Mouse (Mus musculus): Measurements from ENCODE around the gene Ankrd28. TPM values are rescaled to one million over a fixed set of nuclear protein-coding genes. Genes with fewer than 3 reads are reported as not detected.
"Not testable (repeated sequence)": the region's sequence is repeated elsewhere in the genome, so short reads cannot be mapped to it uniquely, and the experiment has no call there.

Gene Ankrd28
- polyA plus RNA-seq, 1 experiment from 2014 or later, result 9.2 TPM

GRCm38 (mm10) chr14:31758410-31758809 is 72.0 kb downstream of the Ankrd28 start:
- peaks cover 30% of the 10 kb centered on the region for H3K36me3 ChIP-seq (ENCODE audit: control insufficient read depth, insufficient read depth, low read length)
- WGBS, result 96% methylated on average over 3 of the region's 3 CpGs
- H3K27ac ChIP-seq (ENCODE audit: low read depth, low read length); ATAC-seq; H3K4me3 ChIP-seq (ENCODE audit: low read depth, low read length); DNase-seq (ENCODE audit: low spot score); H3K9ac ChIP-seq (ENCODE audit: low read length); H3K9me3 ChIP-seq (replicated peaks; ENCODE audit: control insufficient read depth, low read length); H3K4me1 ChIP-seq (ENCODE audit: control insufficient read depth, insufficient read depth, low read length); H3K4me2 ChIP-seq (ENCODE audit: low read length); H3K27me3 ChIP-seq (replicated peaks; ENCODE audit: control insufficient read depth, insufficient read depth, low read length): not testable (repeated sequence)

DNA sequence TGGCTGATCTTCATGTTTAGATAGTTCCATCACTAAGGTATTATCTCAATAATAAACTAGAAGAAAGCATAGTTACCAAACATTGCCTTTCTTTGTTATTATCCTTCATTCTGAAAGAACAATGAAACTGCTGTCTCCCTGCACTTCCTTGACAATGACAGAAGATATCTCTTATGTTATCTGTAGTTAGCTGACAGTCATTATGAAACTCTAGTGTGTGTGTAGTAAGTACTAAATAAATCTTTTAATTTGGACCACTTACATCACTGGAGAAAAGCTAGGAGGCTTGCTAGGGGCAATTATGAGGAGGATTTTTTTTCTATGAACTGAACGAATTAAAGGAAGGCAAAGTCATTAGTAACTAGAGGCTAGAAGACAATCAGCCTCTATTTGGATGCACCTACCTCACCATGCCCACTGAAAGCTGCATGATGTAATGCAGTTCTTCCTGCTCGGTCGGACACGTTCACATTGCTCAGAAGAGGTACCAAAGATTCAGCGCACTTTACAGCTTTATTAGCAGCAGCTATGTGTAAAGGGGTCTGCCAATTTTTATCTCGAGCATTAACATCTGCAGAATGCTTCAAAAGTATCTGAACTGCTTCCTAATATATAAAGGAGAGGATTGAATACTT is 82.1 kb downstream of the Ankrd28 start:
- Histone ChIP-seq H3K36me3 (ENCODE audit: control insufficient read depth, insufficient read depth, low read length) (peaks cover 13% of the 10 kb centered on the region), H3K4me1 (ENCODE audit: control insufficient read depth, insufficient read depth, low read length) (no peaks in the 10 kb centered on the region), H3K9ac (ENCODE audit: low read length) (no peak overlapping the region), H3K27me3 (replicated peaks; ENCODE audit: control insufficient read depth, insufficient read depth, low read length) (no peaks in the 10 kb centered on the region), H3K4me2 (ENCODE audit: low read length) (no peak overlapping the region), H3K4me3 (ENCODE audit: low read depth, low read length) (no peak overlapping the region), H3K9me3 (replicated peaks; ENCODE audit: control insufficient read depth, low read length) (no peaks in the 10 kb centered on the region), H3K27ac (ENCODE audit: low read depth, low read length) (no peak overlapping the region)
- DNase-seq (ENCODE audit: low spot score) (peak; percentile 8), ATAC-seq (no peak)
- WGBS, result 36% methylated on average over 6 of the region's 6 CpGs

GRCm38 (mm10) chr14:31742523-31742922 is 87.9 kb downstream of the Ankrd28 start:
- H3K4me3 ChIP-seq (ENCODE audit: low read depth, low read length), result no peak overlapping the region
- WGBS, result 84% methylated on average over 3 of the region's 3 CpGs
- H3K9me3 ChIP-seq (replicated peaks; ENCODE audit: control insufficient read depth, low read length), result no peaks in the 10 kb centered on the region
- no peak overlapping the region for H3K9ac ChIP-seq (ENCODE audit: low read length)
- H3K27me3 ChIP-seq (replicated peaks; ENCODE audit: control insufficient read depth, insufficient read depth, low read length), result no peaks in the 10 kb centered on the region
- H3K4me1 ChIP-seq (ENCODE audit: control insufficient read depth, insufficient read depth, low read length), result no peaks in the 10 kb centered on the region
- no peak for DNase-seq (ENCODE audit: low spot score)
- H3K36me3 ChIP-seq (ENCODE audit: control insufficient read depth, insufficient read depth, low read length), result peaks cover 37% of the 10 kb centered on the region
- no peak for ATAC-seq
- no peak overlapping the region for H3K27ac ChIP-seq (ENCODE audit: low read depth, low read length)
- H3K4me2 ChIP-seq (ENCODE audit: low read length), result no peak overlapping the region

DNA sequence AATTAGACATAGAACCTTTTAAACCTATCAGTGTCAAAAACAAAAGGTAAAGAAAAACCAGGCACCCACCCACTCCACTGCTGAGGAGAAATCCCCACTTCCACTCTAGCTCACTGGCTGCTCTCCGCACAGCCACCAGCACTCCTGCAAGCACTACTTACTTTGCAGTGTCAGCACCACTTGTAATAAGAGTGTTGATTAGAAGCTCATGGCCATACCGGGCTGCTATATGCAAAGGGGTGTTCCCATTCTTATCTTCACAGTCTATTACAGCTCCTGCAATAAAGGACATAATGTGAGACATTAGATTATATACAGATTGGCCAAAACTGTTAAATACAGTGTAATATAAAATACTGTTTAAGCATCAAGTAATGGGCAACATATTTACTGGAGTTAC is 95.6 kb downstream of the Ankrd28 start:
- Histone ChIP-seq H3K27me3 (replicated peaks; ENCODE audit: control insufficient read depth, insufficient read depth, low read length) (no peaks in the 10 kb centered on the region), H3K4me3 (ENCODE audit: low read depth, low read length) (no peak overlapping the region), H3K27ac (ENCODE audit: low read depth, low read length) (no peak overlapping the region), H3K9me3 (replicated peaks; ENCODE audit: control insufficient read depth, low read length) (no peaks in the 10 kb centered on the region), H3K4me2 (ENCODE audit: low read length) (no peak overlapping the region), H3K4me1 (ENCODE audit: control insufficient read depth, insufficient read depth, low read length) (no peaks in the 10 kb centered on the region), H3K36me3 (ENCODE audit: control insufficient read depth, insufficient read depth, low read length) (peaks cover 23% of the 10 kb centered on the region), H3K9ac (ENCODE audit: low read length) (no peak overlapping the region)
- no peak for ATAC-seq
- DNase-seq (ENCODE audit: low spot score), result no peak
- WGBS, result 88% methylated on average over 2 of the region's 2 CpGs

- H3K4me1 ChIP-seq (ENCODE audit: control insufficient read depth, insufficient read depth, low read length), result no peaks in the 10 kb centered on the region
- H3K27ac ChIP-seq (ENCODE audit: low read depth, low read length), result no peak overlapping the region
- DNase-seq (ENCODE audit: low spot score), result no peak
- no peak overlapping the region for H3K4me3 ChIP-seq (ENCODE audit: low read depth, low read length)
- no peak overlapping the region for H3K9ac ChIP-seq (ENCODE audit: low read length)
- no peaks in the 10 kb centered on the region for H3K27me3 ChIP-seq (replicated peaks; ENCODE audit: control insufficient read depth, insufficient read depth, low read length)
- H3K4me2 ChIP-seq (ENCODE audit: low read length), result no peak overlapping the region
- ATAC-seq, result no peak
- no peaks in the 10 kb centered on the region for H3K9me3 ChIP-seq (replicated peaks; ENCODE audit: control insufficient read depth, low read length)
- H3K36me3 ChIP-seq (ENCODE audit: control insufficient read depth, insufficient read depth, low read length), result peaks cover 28% of the 10 kb centered on the region
- 93% methylated on average over 3 of the region's 3 CpGs for WGBS
Measured at GRCm38 (mm10) chr14:31727522-31727921, 102.9 kb downstream of the Ankrd28 start.

GRCm38 (mm10) chr14:31722746-31723145 is 107.7 kb downstream of the Ankrd28 start:
- DNase-seq (ENCODE audit: low spot score), result peak; percentile 56
- H3K27ac ChIP-seq (ENCODE audit: low read depth, low read length), result no peak overlapping the region
- H3K36me3 ChIP-seq (ENCODE audit: control insufficient read depth, insufficient read depth, low read length), result peaks cover 43% of the 10 kb centered on the region

DNA sequence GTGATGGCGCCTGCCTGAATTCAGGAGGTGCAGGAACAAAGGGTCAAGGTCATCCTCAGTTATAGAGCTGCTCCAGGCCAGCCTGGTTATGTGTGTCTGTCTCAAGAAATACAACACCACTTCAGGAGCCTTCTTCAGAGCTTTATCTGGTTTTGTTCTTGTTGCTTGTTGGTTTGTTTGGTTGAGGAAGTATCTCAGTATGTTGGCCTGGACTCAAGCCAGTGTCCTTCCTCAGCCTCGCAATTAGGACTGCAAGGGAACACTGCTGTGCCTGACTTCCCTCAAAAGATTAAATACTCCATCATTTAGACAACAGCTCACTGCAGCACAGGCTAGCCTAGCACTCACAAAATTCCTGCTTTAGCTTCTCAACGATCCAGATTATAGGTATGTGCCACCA is 109.2 kb downstream of the Ankrd28 start:
- Histone ChIP-seq H3K4me1 (ENCODE audit: control insufficient read depth, insufficient read depth, low read length) (no peaks in the 10 kb centered on the region), H3K36me3 (ENCODE audit: control insufficient read depth, insufficient read depth, low read length) (peaks cover 43% of the 10 kb centered on the region), H3K27me3 (replicated peaks; ENCODE audit: control insufficient read depth, insufficient read depth, low read length) (no peaks in the 10 kb centered on the region), H3K4me3 (ENCODE audit: low read depth, low read length) (no peak overlapping the region), H3K9me3 (replicated peaks; ENCODE audit: control insufficient read depth, low read length) (no peaks in the 10 kb centered on the region), H3K9ac (ENCODE audit: low read length) (no peak overlapping the region), H3K27ac (ENCODE audit: low read depth, low read length) (no peak overlapping the region), H3K4me2 (ENCODE audit: low read length) (no peak overlapping the region)
- DNase-seq (ENCODE audit: low spot score), result no peak
- no peak for ATAC-seq
- WGBS, result 79% methylated on average over 3 of the region's 3 CpGs

More at GRCm38 (mm10) chr14:31722746-31723145, 107.7 kb downstream of the Ankrd28 start:
- H3K27me3 ChIP-seq (replicated peaks; ENCODE audit: control insufficient read depth, insufficient read depth, low read length), result no peaks in the 10 kb centered on the region
- H3K4me2 ChIP-seq (ENCODE audit: low read length), result no peak overlapping the region
- H3K9me3 ChIP-seq (replicated peaks; ENCODE audit: control insufficient read depth, low read length), result no peaks in the 10 kb centered on the region
- peak; percentile 29; the same call in 1 of the 2 replicates for ATAC-seq
- no peaks in the 10 kb centered on the region for H3K4me1 ChIP-seq (ENCODE audit: control insufficient read depth, insufficient read depth, low read length)
- H3K9ac ChIP-seq (ENCODE audit: low read length), result no peak overlapping the region
- WGBS, result 50% methylated on average over 1 of the region's 1 CpGs
- no peak overlapping the region for H3K4me3 ChIP-seq (ENCODE audit: low read depth, low read length)

- H3K4me1 ChIP-seq (ENCODE audit: control insufficient read depth, insufficient read depth, low read length), result no peaks in the 10 kb centered on the region
- WGBS, result 91% methylated on average over 2 of the region's 2 CpGs
- no peak overlapping the region for H3K4me2 ChIP-seq (ENCODE audit: low read length)
- H3K9me3 ChIP-seq (replicated peaks; ENCODE audit: control insufficient read depth, low read length), result no peaks in the 10 kb centered on the region
- H3K27me3 ChIP-seq (replicated peaks; ENCODE audit: control insufficient read depth, insufficient read depth, low read length), result no peaks in the 10 kb centered on the region
- H3K36me3 ChIP-seq (ENCODE audit: control insufficient read depth, insufficient read depth, low read length), result peaks cover 56% of the 10 kb centered on the region
- no peak overlapping the region for H3K27ac ChIP-seq (ENCODE audit: low read depth, low read length)
- ATAC-seq (no peak), DNase-seq (ENCODE audit: low spot score) (no peak)
- H3K4me3 ChIP-seq (ENCODE audit: low read depth, low read length), result no peak overlapping the region
- H3K9ac ChIP-seq (ENCODE audit: low read length), result no peak overlapping the region
Measured at GRCm38 (mm10) chr14:31718332-31718731, 112.1 kb downstream of the Ankrd28 start.

DNA sequence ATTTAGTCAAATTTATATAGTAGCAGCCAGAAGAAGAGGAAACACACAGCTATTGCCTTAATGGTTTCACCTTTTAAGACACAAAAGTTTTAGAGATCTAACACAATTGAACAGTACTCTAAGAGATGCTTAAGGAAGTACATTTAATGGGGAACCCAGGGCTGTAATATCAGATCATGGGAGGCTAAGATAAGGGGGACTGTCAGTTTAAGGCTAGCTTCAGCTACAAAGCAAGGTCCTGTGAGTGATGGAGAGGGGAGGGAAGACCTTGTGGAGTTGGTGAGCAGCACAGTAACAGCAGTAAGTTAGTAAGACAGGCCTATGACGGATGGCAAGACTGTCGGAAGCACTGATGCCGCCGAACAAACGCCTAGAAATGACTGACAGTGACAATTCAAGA is 113.1 kb downstream of the Ankrd28 start:
- Histone ChIP-seq H3K27me3 (replicated peaks; ENCODE audit: control insufficient read depth, insufficient read depth, low read length) (no peaks in the 10 kb centered on the region), H3K4me3 (ENCODE audit: low read depth, low read length) (no peak overlapping the region), H3K36me3 (ENCODE audit: control insufficient read depth, insufficient read depth, low read length) (peaks cover 55% of the 10 kb centered on the region), H3K9me3 (replicated peaks; ENCODE audit: control insufficient read depth, low read length) (no peaks in the 10 kb centered on the region), H3K4me2 (ENCODE audit: low read length) (no peak overlapping the region), H3K27ac (ENCODE audit: low read depth, low read length) (no peak overlapping the region), H3K4me1 (ENCODE audit: control insufficient read depth, insufficient read depth, low read length) (no peaks in the 10 kb centered on the region), H3K9ac (ENCODE audit: low read length) (no peak overlapping the region)
- 97% methylated on average over 5 of the region's 5 CpGs for WGBS
- DNase-seq (ENCODE audit: low spot score), result no peak
- ATAC-seq, result no peak

Data from forebrain, embryonic 14.5 days (tissue).